Mouse (Mus musculus) liver, embryonic 16.5 days (tissue): ENCODE results near the gene Kcnip1. TPM values are rescaled to one million over a fixed set of nuclear protein-coding genes. Genes with fewer than 3 reads are reported as not detected.

ENCODE experiments used
- ATAC-seq: fragments of 200-750 bp; cut with Nextera tagmentation; 2 replicates; pipeline ENCODE4 v1.8.0; 2017; ENCODE audit warnings: low read depth, mild to moderate bottlenecking, moderate number of reproducible peaks, moderate library complexity
- H3K27ac ChIP-seq: fragments of 300-500 bp; sonication (generic); 2 replicates; pipeline ENCODE4 v1.5.1; 2014; ENCODE audit warnings: mild to moderate bottlenecking, low read length
- H3K27me3 ChIP-seq: fragments of 300-500 bp; sonication (generic); 2 replicates; pipeline ENCODE4 v1.6.1; 2014; ENCODE audit warnings: low read depth, low read length, mixed read lengths; ENCODE audit not compliant: control insufficient read depth, insufficient read depth
- H3K36me3 ChIP-seq: fragments of 300-500 bp; sonication (generic); 2 replicates; pipeline ENCODE4 v1.6.1; 2014; ENCODE audit warnings: mild to moderate bottlenecking; ENCODE audit not compliant: control insufficient read depth, insufficient read depth
- H3K4me1 ChIP-seq: fragments of 300-500 bp; sonication (generic); 2 replicates; pipeline ENCODE4 v1.6.1; 2014; ENCODE audit warnings: low read depth, low read length, mixed read lengths; ENCODE audit not compliant: control insufficient read depth
- H3K4me2 ChIP-seq: fragments of 300-500 bp; sonication (generic); 2 replicates; pipeline ENCODE4 v1.6.1; 2014; ENCODE audit warnings: low read depth, low read length, mixed read lengths
- H3K4me3 ChIP-seq: fragments of 300-500 bp; sonication (generic); 2 replicates; pipeline ENCODE4 v1.5.1; 2014; ENCODE audit warnings: low read depth, mild to moderate bottlenecking, low read length
- H3K9ac ChIP-seq: fragments of 300-500 bp; sonication (generic); 2 replicates; pipeline ENCODE4 v1.6.1; 2014; ENCODE audit warnings: low read depth, low read length
- H3K9me3 ChIP-seq: fragments of 300-500 bp; sonication (generic); replicated peaks from 2 replicates; pipeline ENCODE4 v1.6.1; 2016; ENCODE audit warnings: low read length; ENCODE audit not compliant: control insufficient read depth
- WGBS: fragments of 180-500 bp; shearing (Covaris S2); extraction: QIAGEN DNeasy Blood & Tissue Kit; methylation state at CpG from one replicate; pipeline ENCODE4 v1.1.7; 2014; ENCODE audit not compliant: insufficient replicate concordance; 5-methylcytosine and 5-hydroxymethylcytosine counted together
- polyA plus RNA-seq: library from polyadenylated mRNA; unstranded; fragments of >200 nt; fragmentation: Nextera tagmentation; extraction: Ambion mirVana; gene quantifications from 2 replicates; pipeline ENCODE4 v1.2.1, GENCODE M21; 2015

Gene Kcnip1
- polyA plus RNA-seq, 1 experiment from 2014 or later = 0.35 TPM

DNA sequence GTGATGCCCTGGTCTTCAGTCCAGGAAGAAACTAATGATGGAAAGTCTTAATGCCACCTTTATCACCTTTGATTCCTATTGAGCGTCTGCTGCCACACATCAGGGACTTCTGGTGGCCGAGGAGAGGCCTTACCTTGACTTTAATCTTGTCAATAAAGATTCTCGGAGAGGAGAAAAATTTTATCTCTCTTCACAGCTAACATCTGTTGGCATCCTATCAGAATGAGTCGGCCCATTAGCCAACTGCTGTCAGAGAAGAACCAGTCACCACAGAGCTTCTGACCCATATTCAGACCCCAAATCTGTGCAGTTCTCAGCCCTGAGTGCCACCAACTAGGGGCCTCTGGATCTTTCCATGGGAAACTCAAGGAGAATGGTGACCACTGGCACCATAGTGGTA is 107.0 kb downstream of the Kcnip1 start:
- WGBS = 39% methylated on average over 4 of the region's 4 CpGs
- no peak for ATAC-seq
- no peaks in the 10 kb centered on the region for H3K9me3 ChIP-seq

DNA sequence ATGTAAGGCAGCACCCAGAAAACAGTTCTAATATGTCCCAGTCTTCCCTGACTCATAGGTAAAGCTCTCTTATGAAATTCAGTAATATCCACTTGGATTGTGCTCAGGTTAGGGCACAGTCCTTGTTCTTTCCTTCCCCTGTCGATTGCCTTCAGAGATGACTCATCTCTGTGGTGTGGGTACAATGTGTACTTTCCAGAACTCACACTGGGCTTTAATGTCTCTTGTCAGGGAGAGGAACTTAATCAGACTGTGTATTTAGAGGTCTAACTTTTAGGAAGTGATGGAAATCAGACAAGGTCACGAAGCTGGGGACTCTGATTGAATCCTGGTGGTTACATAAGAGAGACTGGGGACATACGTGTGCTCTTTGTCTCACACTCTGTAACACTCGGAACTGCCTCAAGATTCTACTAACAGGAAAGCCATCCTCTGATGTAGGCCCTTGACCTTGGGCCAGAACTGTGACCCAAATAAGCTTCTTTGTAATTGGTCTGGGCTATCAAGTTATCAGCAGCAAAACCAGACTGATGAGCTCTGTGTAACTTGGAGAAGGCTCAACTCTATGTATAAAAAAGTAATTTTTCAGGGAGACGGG is 110.1 kb downstream of the Kcnip1 start:
- H3K4me1 ChIP-seq = no peaks in the 10 kb centered on the region
- H3K27me3 ChIP-seq = no peaks in the 10 kb centered on the region
- no peak overlapping the region for H3K4me3 ChIP-seq
- ATAC-seq = no peak
- H3K9me3 ChIP-seq = no peaks in the 10 kb centered on the region
- no peaks in the 10 kb centered on the region for H3K36me3 ChIP-seq
- H3K27ac ChIP-seq = no peak overlapping the region
- WGBS = 49% methylated on average over 5 of the region's 5 CpGs
- no peak overlapping the region for H3K4me2 ChIP-seq
- no peak overlapping the region for H3K9ac ChIP-seq

More for the DNA sequence above, 107.0 kb downstream of the Kcnip1 start:
- Histone ChIP-seq H3K36me3 (no peaks in the 10 kb centered on the region), H3K9ac (no peak overlapping the region), H3K27ac (no peak overlapping the region), H3K27me3 (no peaks in the 10 kb centered on the region), H3K4me2 (no peak overlapping the region), H3K4me1 (no peaks in the 10 kb centered on the region), H3K4me3 (no peak overlapping the region)

DNA sequence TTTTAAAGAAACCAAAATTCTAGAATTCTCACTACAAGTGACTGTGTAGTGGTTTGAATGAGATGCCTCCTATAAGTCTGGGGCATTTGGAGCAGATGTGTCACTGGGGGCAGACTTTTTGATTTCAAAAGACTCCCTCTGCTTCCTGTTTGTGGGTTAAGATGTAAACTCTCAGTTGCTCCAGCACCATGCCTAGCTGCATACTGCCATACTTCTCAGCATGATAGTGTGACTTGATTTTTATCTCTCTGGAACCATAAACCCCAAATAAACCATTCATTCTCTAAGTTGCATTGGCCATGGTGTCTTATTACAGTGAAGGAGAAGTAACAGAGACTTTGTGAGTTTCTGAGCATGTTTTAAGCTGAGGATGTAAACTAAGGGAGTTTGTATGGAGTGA is 118.0 kb downstream of the Kcnip1 start:
- Histone ChIP-seq H3K9me3 (no peaks in the 10 kb centered on the region), H3K4me1 (peaks cover 21% of the 10 kb centered on the region), H3K4me3 (no peak overlapping the region), H3K27me3 (no peaks in the 10 kb centered on the region), H3K9ac (no peak overlapping the region), H3K4me2 (no peak overlapping the region), H3K27ac (no peak overlapping the region), H3K36me3 (no peaks in the 10 kb centered on the region)
- ATAC-seq = no peak

DNA sequence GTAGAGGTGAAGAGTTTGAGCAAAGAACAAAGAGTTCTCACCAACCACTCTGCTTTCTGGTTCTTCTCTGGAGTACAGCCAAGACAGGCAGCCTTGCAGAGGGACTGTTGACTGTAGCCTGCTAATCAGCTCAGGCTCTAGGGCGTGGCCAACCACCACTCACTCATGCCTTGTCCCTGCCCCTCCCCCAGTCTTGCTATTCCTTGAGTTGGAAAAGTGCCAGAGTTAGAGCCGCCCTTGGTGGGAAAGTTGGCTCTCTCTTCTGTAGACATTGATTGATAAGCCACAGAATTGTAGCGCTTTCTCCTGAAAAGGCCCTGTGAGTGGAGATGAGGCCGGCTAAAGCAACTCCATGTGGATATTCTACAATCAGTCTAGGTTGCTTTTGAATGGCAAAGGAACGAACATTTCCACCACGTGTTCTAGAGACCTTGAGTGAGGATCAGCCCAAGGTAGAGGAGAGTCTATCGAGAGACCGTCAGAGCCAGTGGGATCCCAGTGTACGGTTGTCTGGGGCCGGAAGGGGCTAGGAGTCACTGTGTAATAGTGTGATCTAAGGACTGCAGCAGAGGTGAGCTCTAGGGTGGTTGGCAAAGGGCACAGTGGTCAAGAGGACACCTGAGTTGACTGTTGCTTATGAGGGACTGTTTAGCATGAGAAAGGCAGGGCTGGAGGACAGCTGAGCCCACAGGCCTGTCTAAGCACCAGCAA is 119.7 kb downstream of the Kcnip1 start:
- WGBS = 39% methylated on average over 10 of the region's 10 CpGs
- H3K9ac ChIP-seq = no peak overlapping the region
- H3K36me3 ChIP-seq = no peaks in the 10 kb centered on the region
- H3K4me3 ChIP-seq = no peak overlapping the region
- H3K27me3 ChIP-seq = no peaks in the 10 kb centered on the region
- H3K27ac ChIP-seq = 0 out of 2 replicates have a peak overlapping the region, but pooled peaks have one; percentile 14
- peak; percentile 87 for ATAC-seq
- no peaks in the 10 kb centered on the region for H3K9me3 ChIP-seq
- 0 out of 2 replicates have a peak overlapping the region, but pooled peaks have one; percentile 5 for H3K4me2 ChIP-seq
- H3K4me1 ChIP-seq = peaks cover 21% of the 10 kb centered on the region

- Histone ChIP-seq H3K36me3 (no peaks in the 10 kb centered on the region), H3K4me3 (no peak overlapping the region), H3K9ac (no peak overlapping the region), H3K4me1 (peaks cover 21% of the 10 kb centered on the region), H3K27ac (0 out of 2 replicates have a peak overlapping the region, but pooled peaks have one; percentile 14), H3K4me2 (0 out of 2 replicates have a peak overlapping the region, but pooled peaks have one; percentile 5), H3K9me3 (no peaks in the 10 kb centered on the region), H3K27me3 (no peaks in the 10 kb centered on the region)
- WGBS = 42% methylated on average over 2 of the region's 2 CpGs
- no peak for ATAC-seq
Measured at GRCm38 (mm10) chr11:33872716-33873048, 120.3 kb downstream of the Kcnip1 start.

GRCm38 (mm10) chr11:33871998-33872715 is 120.8 kb downstream of the Kcnip1 start:
- no peak overlapping the region; the same call in 1 of the 2 replicates for H3K4me2 ChIP-seq
- no peak overlapping the region for H3K9ac ChIP-seq
- no peak overlapping the region for H3K4me3 ChIP-seq
- ATAC-seq = peak; percentile 64
- H3K27ac ChIP-seq = no peak overlapping the region
- no peaks in the 10 kb centered on the region for H3K9me3 ChIP-seq
- H3K27me3 ChIP-seq = no peaks in the 10 kb centered on the region
- H3K36me3 ChIP-seq = no peaks in the 10 kb centered on the region
- 46% methylated on average over 9 of the region's 9 CpGs for WGBS
- peaks cover 21% of the 10 kb centered on the region for H3K4me1 ChIP-seq

DNA sequence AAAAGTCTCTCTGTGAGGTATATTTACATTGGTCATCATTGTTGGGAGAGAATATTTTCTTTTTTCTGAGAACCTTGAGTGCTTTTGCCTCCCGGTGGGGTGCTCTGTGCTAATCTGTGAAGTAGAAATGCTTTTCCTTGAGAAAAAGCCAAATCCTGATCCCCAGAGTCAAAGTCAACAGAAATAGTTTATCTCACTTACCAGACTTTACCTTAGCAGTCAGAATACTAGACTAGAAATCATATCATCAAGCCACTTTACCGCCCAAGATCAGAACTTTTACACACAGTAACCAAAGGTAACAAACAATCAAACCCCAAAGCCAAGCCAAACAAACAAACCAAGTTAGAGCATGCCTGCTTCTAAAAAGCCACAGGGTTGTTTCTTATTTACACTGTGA is 122.7 kb downstream of the Kcnip1 start:
- no peak overlapping the region for H3K4me3 ChIP-seq
- WGBS = 47% methylated on average over 2 of the region's 2 CpGs
- H3K4me2 ChIP-seq = no peak overlapping the region
- no peaks in the 10 kb centered on the region for H3K27me3 ChIP-seq
- H3K4me1 ChIP-seq = peaks cover 21% of the 10 kb centered on the region
- H3K9ac ChIP-seq = no peak overlapping the region
- no peaks in the 10 kb centered on the region for H3K9me3 ChIP-seq
- ATAC-seq = no peak
- no peaks in the 10 kb centered on the region for H3K36me3 ChIP-seq
- H3K27ac ChIP-seq = no peak overlapping the region

DNA sequence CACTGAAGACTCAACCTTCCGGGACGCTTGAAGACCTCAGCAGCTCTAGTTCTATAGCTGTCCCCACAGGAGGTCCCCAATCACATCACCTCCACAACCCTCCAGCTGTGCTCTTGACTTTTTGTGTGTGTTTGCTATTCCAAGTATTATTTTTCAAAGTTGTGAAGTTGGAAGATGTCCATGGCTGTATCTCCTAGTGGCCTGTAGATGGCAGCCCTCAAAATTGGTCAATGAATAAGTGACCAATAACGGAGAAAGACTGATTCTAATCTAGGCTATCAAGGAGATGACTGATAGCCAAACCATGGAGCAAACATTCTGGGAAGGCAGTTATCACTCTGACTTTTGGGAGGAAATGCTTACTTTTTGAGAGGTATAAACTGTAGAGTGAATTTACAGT is 123.4 kb downstream of the Kcnip1 start:
- Histone ChIP-seq H3K27ac (no peak overlapping the region), H3K9ac (no peak overlapping the region), H3K36me3 (no peaks in the 10 kb centered on the region), H3K27me3 (no peaks in the 10 kb centered on the region), H3K4me3 (no peak overlapping the region), H3K4me1 (peaks cover 21% of the 10 kb centered on the region), H3K4me2 (no peak overlapping the region), H3K9me3 (no peaks in the 10 kb centered on the region)
- no peak for ATAC-seq
- 67% methylated on average over 3 of the region's 3 CpGs for WGBS

DNA sequence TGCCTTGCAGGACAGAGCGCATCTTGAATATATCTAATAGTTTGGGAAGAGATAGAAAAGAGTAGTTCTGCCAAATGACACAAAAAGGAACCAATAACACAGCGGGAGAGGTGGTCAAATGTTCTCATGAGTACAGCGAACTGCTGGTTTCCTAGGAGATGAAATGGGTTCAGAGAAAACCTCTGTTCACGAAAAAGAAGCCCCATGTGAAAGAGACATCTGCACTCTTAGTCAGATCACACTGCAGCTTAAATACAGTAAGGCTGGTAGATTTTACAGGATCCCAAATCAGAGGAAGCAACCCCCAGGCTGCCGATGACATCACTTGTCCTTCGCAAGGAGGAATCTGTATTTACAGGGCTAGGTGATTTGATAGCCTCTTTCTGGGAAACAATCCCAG is 126.2 kb downstream of the Kcnip1 start:
- no peak overlapping the region for H3K4me3 ChIP-seq
- no peaks in the 10 kb centered on the region for H3K36me3 ChIP-seq
- no peak overlapping the region for H3K9ac ChIP-seq
- H3K27me3 ChIP-seq = no peaks in the 10 kb centered on the region
- H3K9me3 ChIP-seq = no peaks in the 10 kb centered on the region
- 55% methylated on average over 6 of the region's 6 CpGs for WGBS
- peaks cover 2% of the 10 kb centered on the region for H3K4me1 ChIP-seq
- H3K27ac ChIP-seq = no peak overlapping the region
- H3K4me2 ChIP-seq = no peak overlapping the region
- ATAC-seq = no peak
